Mouse (Mus musculus): ENCODE measurements around the gene Catsperg1. TPM values are rescaled to one million over a fixed set of nuclear protein-coding genes. Genes with fewer than 3 reads are reported as not detected.

Catsperg1 gene
- polyA plus RNA-seq, 1 experiment, result 27.3 TPM

- H3K4me1 ChIP-seq (ENCODE audit: control insufficient read depth, insufficient read depth, low read length), result peaks cover 4% of the 10 kb centered on the region
- no peaks in the 10 kb centered on the region for H3K27me3 ChIP-seq (ENCODE audit: control insufficient read depth, insufficient read depth, low read length, poor library complexity, severe bottlenecking)
- H3K27ac ChIP-seq (ENCODE audit: insufficient read depth, low read length), result no peak overlapping the region
- TF ChIP-seq POLR2A (IDR thresholded peaks at IDR 0.05; ENCODE audit: insufficient read depth, low read length) (no peak), CTCF (IDR thresholded peaks at IDR 0.05; ENCODE audit: low read depth, low read length) (no peak), EP300 (IDR thresholded peaks at IDR 0.05; ENCODE audit: insufficient read depth, low read depth, low read length) (no peak)
- H3K9ac ChIP-seq (ENCODE audit: low read depth, poor library complexity, severe bottlenecking), result no peak overlapping the region
- H3K9me3 ChIP-seq (replicated peaks; ENCODE audit: control insufficient read depth, insufficient read depth, low read length, poor library complexity, severe bottlenecking), result no peaks in the 10 kb centered on the region
- H3K4me3 ChIP-seq (ENCODE audit: low read depth, low read length), result no peak overlapping the region
- H3K36me3 ChIP-seq (ENCODE audit: control insufficient read depth, insufficient read depth, low read length, poor library complexity, severe bottlenecking), result no peaks in the 10 kb centered on the region
These were observed 51.5 kb downstream of the Catsperg1 start for GRCm38 (mm10) chr7:29162294-29162693.

DNA sequence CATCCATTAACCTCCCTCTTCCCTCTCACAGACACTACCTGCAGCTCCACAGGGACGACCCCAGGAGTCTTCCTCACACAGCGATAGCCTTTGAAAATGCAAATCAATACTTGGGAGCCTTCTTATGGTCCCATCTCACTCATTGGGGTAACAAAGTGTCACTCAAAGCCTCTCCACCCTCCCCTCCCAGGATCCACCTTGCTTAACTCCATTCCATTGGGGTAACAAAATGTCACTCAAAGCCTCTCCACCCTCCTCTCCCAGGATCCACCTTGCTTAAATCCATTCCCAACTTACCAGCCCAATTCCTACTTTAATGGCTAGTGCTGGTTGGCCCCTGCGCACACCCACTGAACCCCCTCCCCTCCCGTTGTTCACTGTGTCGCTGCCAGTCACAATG is 55.6 kb downstream of the Catsperg1 start:
- Histone ChIP-seq H3K9me3 (replicated peaks; ENCODE audit: control insufficient read depth, insufficient read depth, low read length, poor library complexity, severe bottlenecking) (0 out of 2 replicates have a peak, but pooled peaks cover 4% of the 10 kb centered on the region), H3K9ac (ENCODE audit: low read depth, poor library complexity, severe bottlenecking) (peak overlapping the region; percentile 48), H3K4me3 (ENCODE audit: low read depth, low read length) (peak overlapping the region; percentile 87), H3K27me3 (ENCODE audit: control insufficient read depth, insufficient read depth, low read length, poor library complexity, severe bottlenecking) (no peaks in the 10 kb centered on the region), H3K4me1 (ENCODE audit: control insufficient read depth, insufficient read depth, low read length) (peaks cover 2% of the 10 kb centered on the region), H3K27ac (ENCODE audit: insufficient read depth, low read length) (no peak overlapping the region), H3K36me3 (ENCODE audit: control insufficient read depth, insufficient read depth, low read length, poor library complexity, severe bottlenecking) (no peaks in the 10 kb centered on the region)
- TF ChIP-seq CTCF (IDR thresholded peaks at IDR 0.05; ENCODE audit: low read depth, low read length), result no peak
- no peak for TF ChIP-seq POLR2A (IDR thresholded peaks at IDR 0.05; ENCODE audit: insufficient read depth, low read length)
- no peak for TF ChIP-seq EP300 (IDR thresholded peaks at IDR 0.05; ENCODE audit: insufficient read depth, low read depth, low read length)

DNA sequence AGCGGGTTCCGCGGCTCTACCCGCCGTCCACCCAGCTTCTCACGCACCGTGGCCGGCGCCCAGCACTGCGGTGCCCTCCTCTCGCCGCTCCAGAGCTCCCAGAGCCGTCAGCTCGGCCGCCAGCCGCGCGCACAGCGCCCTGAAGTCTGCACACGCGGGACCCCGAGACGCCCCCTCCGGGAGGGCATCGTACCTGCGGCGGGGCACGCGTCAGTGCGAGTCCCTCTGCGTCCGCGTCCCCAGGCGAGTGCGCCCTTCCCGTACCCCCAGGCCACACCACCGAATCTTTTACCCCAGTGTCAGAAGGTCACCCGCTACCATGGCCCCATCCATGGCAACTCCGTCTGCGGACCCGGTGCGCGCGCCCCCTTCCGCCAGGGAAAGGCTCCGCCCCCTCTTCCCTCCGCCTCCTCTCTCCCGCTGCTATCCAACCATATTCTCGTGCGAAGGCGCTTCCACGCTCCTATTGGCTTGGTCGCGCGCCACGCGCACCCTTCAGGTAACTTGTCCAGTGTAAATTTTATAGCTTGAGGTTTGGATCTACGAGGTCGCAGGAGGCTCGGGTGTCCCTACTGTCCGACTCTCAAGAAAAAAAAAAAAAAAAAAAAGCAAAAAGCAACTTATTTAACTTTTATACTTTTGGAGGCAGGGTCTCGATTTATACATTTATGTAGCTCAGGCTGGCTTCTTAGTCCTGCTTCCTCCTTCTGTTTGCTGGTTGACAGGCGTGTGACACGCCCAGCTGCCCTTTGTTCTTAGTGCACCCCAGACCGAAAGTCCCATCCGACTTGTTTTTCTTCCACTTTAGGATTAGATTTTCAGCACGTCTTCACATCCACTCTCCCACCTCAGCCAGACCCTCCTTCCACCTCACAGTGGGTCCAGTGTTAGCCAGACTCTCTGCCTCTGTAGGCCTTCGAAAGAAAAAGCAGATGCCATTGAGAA is 57.7 kb downstream of the Catsperg1 start, which contains the start of gene Fam98c:
TSS of gene Fam98c (minus strand) at position 397 of the 945 bp plus-strand sequence.
- no peak for TF ChIP-seq POLR2A (IDR thresholded peaks at IDR 0.05; ENCODE audit: insufficient read depth, low read length)
- no peak for TF ChIP-seq EP300 (IDR thresholded peaks at IDR 0.05; ENCODE audit: insufficient read depth, low read depth, low read length)
- TF ChIP-seq CTCF (IDR thresholded peaks at IDR 0.05; ENCODE audit: low read depth, low read length), result peak; percentile 1
- Histone ChIP-seq H3K27me3 (ENCODE audit: control insufficient read depth, insufficient read depth, low read length, poor library complexity, severe bottlenecking) (no peaks in the 10 kb centered on the region), H3K4me1 (ENCODE audit: control insufficient read depth, insufficient read depth, low read length) (peaks cover 2% of the 10 kb centered on the region), H3K9ac (ENCODE audit: low read depth, poor library complexity, severe bottlenecking) (peak within 1 kb of the TSS; percentile 85), H3K4me3 (ENCODE audit: low read depth, low read length) (peak within 1 kb of the TSS; percentile 85), H3K9me3 (replicated peaks; ENCODE audit: control insufficient read depth, insufficient read depth, low read length, poor library complexity, severe bottlenecking) (0 out of 2 replicates have a peak, but pooled peaks cover 4% of the 10 kb centered on the region), H3K36me3 (ENCODE audit: control insufficient read depth, insufficient read depth, low read length, poor library complexity, severe bottlenecking) (no peaks in the 10 kb centered on the region), H3K27ac (ENCODE audit: insufficient read depth, low read length) (peak within 1 kb of the TSS; percentile 3; the same call in 1 of the 2 replicates)

DNA sequence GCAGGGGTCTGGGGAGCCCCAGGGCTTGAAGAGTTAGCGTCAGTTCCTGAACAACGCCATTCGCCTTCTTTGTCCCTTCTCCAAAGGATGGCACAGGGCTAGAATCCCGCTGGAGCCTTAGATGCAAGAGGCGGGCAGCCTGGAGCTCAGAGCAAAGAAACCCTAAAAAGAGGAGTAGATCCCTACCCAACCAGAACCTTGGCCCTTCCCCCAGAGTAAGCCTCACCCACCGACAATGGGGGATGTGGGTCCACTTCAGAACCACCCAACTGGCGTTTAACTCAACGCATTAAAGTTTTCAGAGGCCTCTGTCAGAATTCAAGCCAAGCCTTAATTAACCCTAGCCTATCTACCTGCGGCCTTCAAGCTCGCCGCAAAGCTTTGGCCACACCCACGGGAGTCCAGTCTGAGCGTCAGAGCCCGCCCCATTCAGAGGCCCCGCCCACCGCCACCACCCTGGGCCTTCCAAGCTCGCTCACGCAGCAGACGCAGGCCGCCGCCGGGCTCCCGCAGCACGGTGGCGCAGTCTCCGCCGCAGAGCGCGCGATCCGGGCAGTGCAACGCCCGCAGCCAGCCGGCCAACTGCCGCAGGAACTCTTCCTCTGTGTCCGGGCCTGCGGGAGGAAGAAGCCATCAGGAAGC is 58.5 kb downstream of the Catsperg1 start:
- no peaks in the 10 kb centered on the region for H3K27me3 ChIP-seq (ENCODE audit: control insufficient read depth, insufficient read depth, low read length, poor library complexity, severe bottlenecking)
- peaks cover 2% of the 10 kb centered on the region for H3K4me1 ChIP-seq (ENCODE audit: control insufficient read depth, insufficient read depth, low read length)
- H3K9ac ChIP-seq (ENCODE audit: low read depth, poor library complexity, severe bottlenecking), result peak overlapping the region; percentile 85
- TF ChIP-seq CTCF (IDR thresholded peaks at IDR 0.05; ENCODE audit: low read depth, low read length), result no peak
- TF ChIP-seq EP300 (IDR thresholded peaks at IDR 0.05; ENCODE audit: insufficient read depth, low read depth, low read length), result no peak
- no peak for TF ChIP-seq POLR2A (IDR thresholded peaks at IDR 0.05; ENCODE audit: insufficient read depth, low read length)
- H3K4me3 ChIP-seq (ENCODE audit: low read depth, low read length), result peak overlapping the region; percentile 85
- no peaks in the 10 kb centered on the region for H3K36me3 ChIP-seq (ENCODE audit: control insufficient read depth, insufficient read depth, low read length, poor library complexity, severe bottlenecking)
- H3K27ac ChIP-seq (ENCODE audit: insufficient read depth, low read length), result peak overlapping the region; percentile 3; the same call in 1 of the 2 replicates
- 0 out of 2 replicates have a peak, but pooled peaks cover 4% of the 10 kb centered on the region for H3K9me3 ChIP-seq (replicated peaks; ENCODE audit: control insufficient read depth, insufficient read depth, low read length, poor library complexity, severe bottlenecking)

DNA sequence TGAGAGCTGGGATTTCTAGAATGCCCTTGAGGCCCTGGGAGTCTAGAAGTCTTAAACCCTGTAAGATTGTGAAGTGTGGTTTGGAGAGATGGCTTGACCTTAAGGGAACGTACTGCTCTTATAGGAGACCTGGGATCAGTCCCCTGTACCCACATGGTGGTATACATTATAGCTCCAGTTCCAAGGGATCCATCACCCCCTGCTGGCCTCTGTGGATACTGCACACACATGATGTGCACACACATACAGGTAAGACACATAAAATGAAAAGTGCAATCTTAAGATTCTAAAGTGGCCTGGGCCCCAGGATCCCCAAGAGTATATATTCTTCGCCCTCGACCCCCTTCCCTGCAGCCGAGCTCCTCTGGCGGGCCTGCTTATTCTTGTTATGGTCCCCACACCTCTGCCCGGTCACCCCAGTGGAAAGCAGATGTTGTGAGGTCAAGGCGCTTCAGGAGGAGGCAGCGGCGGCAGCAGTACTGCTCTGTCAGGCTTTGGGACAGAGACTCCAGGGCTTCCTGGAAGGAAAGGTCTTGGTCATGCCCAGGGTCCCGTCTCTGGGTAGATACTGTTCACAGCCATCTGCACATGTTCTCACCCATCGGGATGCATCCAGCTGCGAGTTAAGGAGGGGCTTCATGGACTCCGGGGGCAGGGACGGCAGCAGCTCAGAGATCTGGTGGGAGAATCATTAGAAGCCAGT is 59.7 kb downstream of the Catsperg1 start:
- Histone ChIP-seq H3K27me3 (ENCODE audit: control insufficient read depth, insufficient read depth, low read length, poor library complexity, severe bottlenecking) (no peaks in the 10 kb centered on the region), H3K4me1 (ENCODE audit: control insufficient read depth, insufficient read depth, low read length) (peaks cover 2% of the 10 kb centered on the region), H3K27ac (ENCODE audit: insufficient read depth, low read length) (no peak overlapping the region), H3K36me3 (ENCODE audit: control insufficient read depth, insufficient read depth, low read length, poor library complexity, severe bottlenecking) (no peaks in the 10 kb centered on the region), H3K9me3 (replicated peaks; ENCODE audit: control insufficient read depth, insufficient read depth, low read length, poor library complexity, severe bottlenecking) (0 out of 2 replicates have a peak, but pooled peaks cover 4% of the 10 kb centered on the region), H3K9ac (ENCODE audit: low read depth, poor library complexity, severe bottlenecking) (no peak overlapping the region), H3K4me3 (ENCODE audit: low read depth, low read length) (no peak overlapping the region)
- no peak for TF ChIP-seq POLR2A (IDR thresholded peaks at IDR 0.05; ENCODE audit: insufficient read depth, low read length)
- TF ChIP-seq CTCF (IDR thresholded peaks at IDR 0.05; ENCODE audit: low read depth, low read length), result no peak
- no peak for TF ChIP-seq EP300 (IDR thresholded peaks at IDR 0.05; ENCODE audit: insufficient read depth, low read depth, low read length)
